Mouse (Mus musculus): ENCODE data around the gene Hoxd9.

DNA sequence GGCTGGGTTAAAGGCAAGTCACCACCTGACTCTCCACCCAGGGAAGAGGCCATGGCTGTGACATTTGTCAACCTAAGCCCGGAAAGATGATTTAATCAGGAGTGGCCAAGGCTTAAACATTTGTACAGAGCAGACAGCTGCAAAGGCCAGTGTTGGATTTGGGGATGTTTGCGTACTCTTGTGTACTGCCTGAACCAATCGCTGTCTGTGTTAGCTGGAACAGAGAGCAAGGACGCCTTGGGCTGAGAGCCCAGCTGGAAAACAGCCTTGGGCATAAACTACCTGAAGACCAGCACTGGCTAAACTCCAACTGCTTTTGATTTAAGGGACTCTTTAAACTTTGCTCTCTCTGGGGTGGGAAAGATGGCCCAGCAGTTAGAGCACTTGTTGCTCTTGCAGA is 11.1 kb downstream of the Hoxd9 start:
- TF ChIP-seq CTCF (IDR thresholded peaks at IDR 0.05; ENCODE audit: low read depth), result no peak
- TF ChIP-seq EP300 (optimal IDR thresholded peaks at IDR 0.05), result no peak
